Mouse (Mus musculus): ENCODE data around the gene Tpst2. TPM values are rescaled to one million over a fixed set of nuclear protein-coding genes. Genes with fewer than 3 reads are reported as not detected.

Tpst2 gene
- polyA plus RNA-seq, 1 experiment from 2014 or later = 63.8 TPM

DNA sequence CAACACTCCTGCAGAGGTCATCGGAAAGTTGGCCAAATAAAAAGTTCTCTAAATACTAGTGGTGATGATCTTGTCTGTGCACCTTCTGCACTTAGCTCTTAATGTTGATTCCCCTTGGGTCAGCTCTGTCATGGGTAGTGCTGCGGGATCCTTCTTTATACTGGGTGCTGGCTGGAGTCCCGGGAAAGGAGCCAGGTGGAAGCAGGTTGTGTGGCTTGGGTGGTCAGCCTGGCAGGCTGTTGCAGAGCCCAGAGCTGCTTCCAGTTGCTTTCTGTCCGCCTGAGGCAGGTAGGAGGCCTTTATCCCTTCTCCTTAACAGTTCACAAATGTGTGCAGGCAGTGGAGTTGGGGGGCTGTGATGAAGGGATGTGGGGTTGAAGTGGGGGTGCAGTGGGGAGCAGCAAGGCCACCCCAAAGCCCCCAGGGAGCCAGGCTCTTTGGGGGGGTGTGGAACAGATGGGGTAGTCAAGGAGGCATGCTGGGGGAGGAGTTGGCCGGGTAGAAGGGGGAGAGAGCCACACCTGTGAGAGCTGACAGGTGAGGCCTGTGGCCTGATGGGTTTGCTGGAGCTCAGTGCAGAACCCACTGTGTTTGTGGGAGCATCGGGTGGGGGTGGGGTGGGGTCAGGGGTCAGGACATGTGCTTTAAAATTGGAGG is 5.8 kb downstream of the Tpst2 start:
- Histone ChIP-seq H3K4me1 (replicated peaks; ENCODE audit: insufficient read depth, low read length) (peaks cover 22% of the 10 kb centered on the region), H3K9me3 (replicated peaks; ENCODE audit: low read length) (no peaks in the 10 kb centered on the region), H3K27ac (peak overlapping the region; percentile 47), H3K4me3 (replicated peaks; ENCODE audit: low read depth, low read length) (no peak overlapping the region), H3K4me2 (ENCODE audit: low read length) (no peak overlapping the region), H3K27me3 (ENCODE audit: insufficient read depth, low read length) (no peaks in the 10 kb centered on the region), H3K9ac (ENCODE audit: low read depth, low read length) (0 out of 2 replicates have a peak overlapping the region, but pooled peaks have one; percentile 9), H3K36me3 (ENCODE audit: insufficient read depth, low read length) (no peaks in the 10 kb centered on the region)
- WGBS = 68% methylated on average over 6 of the region's 6 CpGs
- no peak for ATAC-seq (replicated peaks; ENCODE audit: low FRiP score, low read depth)
- no peak for TF ChIP-seq CTCF (IDR thresholded peaks at IDR 0.05; ENCODE audit: low read depth)
- DNase-seq (ENCODE audit: low spot score) = no peak

- no peak for ATAC-seq (replicated peaks; ENCODE audit: low FRiP score, low read depth)
- H3K9me3 ChIP-seq (replicated peaks; ENCODE audit: low read length) = no peaks in the 10 kb centered on the region
- no peaks in the 10 kb centered on the region for H3K27me3 ChIP-seq (ENCODE audit: insufficient read depth, low read length)
- peaks cover 16% of the 10 kb centered on the region for H3K4me1 ChIP-seq (replicated peaks; ENCODE audit: insufficient read depth, low read length)
- no peak for DNase-seq (ENCODE audit: low spot score)
- TF ChIP-seq CTCF (IDR thresholded peaks at IDR 0.05; ENCODE audit: low read depth) = no peak
- H3K4me3 ChIP-seq (replicated peaks; ENCODE audit: low read depth, low read length) = no peak overlapping the region
- no peak overlapping the region for H3K4me2 ChIP-seq (ENCODE audit: low read length)
- H3K27ac ChIP-seq = peak overlapping the region; percentile 47
- H3K9ac ChIP-seq (ENCODE audit: low read depth, low read length) = 0 out of 2 replicates have a peak overlapping the region, but pooled peaks have one; percentile 9
- no peaks in the 10 kb centered on the region for H3K36me3 ChIP-seq (ENCODE audit: insufficient read depth, low read length)
- 63% methylated on average over 9 of the region's 9 CpGs for WGBS
Observed at GRCm38 (mm10) chr5:112282780-112283482, 6.4 kb downstream of the Tpst2 start.

- H3K4me3 ChIP-seq (replicated peaks; ENCODE audit: low read depth, low read length) = no peak overlapping the region
- H3K9me3 ChIP-seq (replicated peaks; ENCODE audit: low read length) = no peaks in the 10 kb centered on the region
- DNase-seq (ENCODE audit: low spot score) = no peak
- no peak overlapping the region; the same call in 1 of the 2 replicates for H3K4me2 ChIP-seq (ENCODE audit: low read length)
- H3K4me1 ChIP-seq (replicated peaks; ENCODE audit: insufficient read depth, low read length) = peaks cover 22% of the 10 kb centered on the region
- no peaks in the 10 kb centered on the region for H3K36me3 ChIP-seq (ENCODE audit: insufficient read depth, low read length)
- no peaks in the 10 kb centered on the region for H3K27me3 ChIP-seq (ENCODE audit: insufficient read depth, low read length)
- H3K27ac ChIP-seq = peak overlapping the region; percentile 47; the same call in 1 of the 2 replicates
- TF ChIP-seq CTCF (IDR thresholded peaks at IDR 0.05; ENCODE audit: low read depth) = no peak
- WGBS = 64% methylated on average over 10 of the region's 10 CpGs
- H3K9ac ChIP-seq (ENCODE audit: low read depth, low read length) = no peak overlapping the region
- ATAC-seq (replicated peaks; ENCODE audit: low FRiP score, low read depth) = no peak
Observed at GRCm38 (mm10) chr5:112283543-112284202, 7.2 kb downstream of the Tpst2 start.

GRCm38 (mm10) chr5:112284203-112284582 is 7.7 kb downstream of the Tpst2 start:
- ATAC-seq (replicated peaks; ENCODE audit: low FRiP score, low read depth) (no peak), DNase-seq (ENCODE audit: low spot score) (no peak)
- WGBS = 73% methylated on average over 7 of the region's 7 CpGs
- Histone ChIP-seq H3K4me1 (replicated peaks; ENCODE audit: insufficient read depth, low read length) (peaks cover 18% of the 10 kb centered on the region), H3K36me3 (ENCODE audit: insufficient read depth, low read length) (no peaks in the 10 kb centered on the region), H3K27me3 (ENCODE audit: insufficient read depth, low read length) (no peaks in the 10 kb centered on the region), H3K9ac (ENCODE audit: low read depth, low read length) (no peak overlapping the region), H3K9me3 (replicated peaks; ENCODE audit: low read length) (no peaks in the 10 kb centered on the region), H3K27ac (0 out of 2 replicates have a peak overlapping the region, but pooled peaks have one; percentile 27), H3K4me3 (replicated peaks; ENCODE audit: low read depth, low read length) (no peak overlapping the region), H3K4me2 (ENCODE audit: low read length) (no peak overlapping the region)
- no peak for TF ChIP-seq CTCF (IDR thresholded peaks at IDR 0.05; ENCODE audit: low read depth)

DNA sequence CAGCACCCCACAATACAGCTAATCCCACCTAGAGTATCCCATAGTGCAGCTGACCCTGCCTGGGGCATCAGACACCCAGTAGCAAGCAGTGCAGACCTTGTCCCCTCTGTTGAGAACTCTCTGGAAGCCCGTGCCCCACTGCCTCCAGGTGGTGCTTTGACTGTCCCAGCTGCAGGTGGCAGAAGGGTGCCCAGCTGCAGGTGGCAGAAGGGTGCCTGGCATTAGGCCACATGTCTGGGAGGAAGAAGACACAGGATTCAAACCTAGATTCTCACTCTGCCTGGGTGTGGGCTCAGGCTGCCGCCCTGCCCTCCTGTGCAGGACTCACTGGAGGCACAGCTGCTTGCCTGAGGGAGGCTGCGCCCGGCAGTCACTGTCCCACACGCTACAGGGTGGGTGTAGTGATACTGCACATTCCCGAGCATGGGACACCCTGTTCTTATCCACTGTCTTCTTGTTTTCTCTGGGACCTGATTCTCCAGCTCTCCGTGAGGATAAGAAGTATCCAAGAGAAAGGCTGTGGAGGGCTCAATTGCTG is 9.1 kb downstream of the Tpst2 start:
- 90% methylated on average over 7 of the region's 7 CpGs for WGBS
- 0 out of 2 replicates have a peak, but pooled peaks cover 10% of the 10 kb centered on the region for H3K4me1 ChIP-seq (replicated peaks; ENCODE audit: insufficient read depth, low read length)
- H3K4me2 ChIP-seq (ENCODE audit: low read length) = no peak overlapping the region
- no peaks in the 10 kb centered on the region for H3K36me3 ChIP-seq (ENCODE audit: insufficient read depth, low read length)
- no peak overlapping the region for H3K9ac ChIP-seq (ENCODE audit: low read depth, low read length)
- H3K27ac ChIP-seq = no peak overlapping the region
- TF ChIP-seq CTCF (IDR thresholded peaks at IDR 0.05; ENCODE audit: low read depth) = no peak
- DNase-seq (ENCODE audit: low spot score) (no peak), ATAC-seq (replicated peaks; ENCODE audit: low FRiP score, low read depth) (no peak)
- no peaks in the 10 kb centered on the region for H3K9me3 ChIP-seq (replicated peaks; ENCODE audit: low read length)
- H3K27me3 ChIP-seq (ENCODE audit: insufficient read depth, low read length) = no peaks in the 10 kb centered on the region
- no peak overlapping the region for H3K4me3 ChIP-seq (replicated peaks; ENCODE audit: low read depth, low read length)

DNA sequence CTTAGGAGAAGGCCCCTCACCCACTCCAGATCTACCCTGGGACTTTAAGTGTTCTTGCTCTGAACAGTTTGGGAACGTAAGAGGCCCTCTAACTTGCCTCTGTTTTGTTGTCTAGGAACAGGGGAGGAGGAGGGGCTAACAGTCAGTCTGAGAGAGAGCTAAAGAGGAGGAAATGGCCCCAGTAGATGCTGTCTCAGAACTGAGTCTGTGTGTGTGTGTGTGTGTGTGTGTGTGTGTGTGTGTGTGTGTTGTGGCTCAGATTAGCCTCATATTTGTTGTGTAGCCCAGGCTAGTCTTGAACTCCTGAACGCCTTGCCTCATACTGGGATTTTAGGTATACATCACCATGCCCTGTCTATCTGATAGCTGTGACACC is 10.1 kb downstream of the Tpst2 start:
- no peak overlapping the region for H3K4me2 ChIP-seq (ENCODE audit: low read length)
- peaks cover 10% of the 10 kb centered on the region; the same call in 1 of the 2 replicates for H3K4me1 ChIP-seq (replicated peaks; ENCODE audit: insufficient read depth, low read length)
- no peak overlapping the region for H3K27ac ChIP-seq
- no peaks in the 10 kb centered on the region for H3K27me3 ChIP-seq (ENCODE audit: insufficient read depth, low read length)
- WGBS = 72% methylated on average over 2 of the region's 2 CpGs
- no peaks in the 10 kb centered on the region for H3K36me3 ChIP-seq (ENCODE audit: insufficient read depth, low read length)
- no peak for ATAC-seq (replicated peaks; ENCODE audit: low FRiP score, low read depth)
- H3K9me3 ChIP-seq (replicated peaks; ENCODE audit: low read length) = no peaks in the 10 kb centered on the region
- H3K9ac ChIP-seq (ENCODE audit: low read depth, low read length) = no peak overlapping the region
- H3K4me3 ChIP-seq (replicated peaks; ENCODE audit: low read depth, low read length) = no peak overlapping the region
- no peak for TF ChIP-seq CTCF (IDR thresholded peaks at IDR 0.05; ENCODE audit: low read depth)
- DNase-seq (ENCODE audit: low spot score) = no peak
